Mouse (Mus musculus) brain, embryonic 14.5 days (tissue): ENCODE results near the gene Dock7.

Experiments used
- CTCF ChIP-seq: fragments of 200-500 bp; IDR thresholded peaks from 2 replicates; pipeline ENCODE4 v1.5.1; 2012; ENCODE audit warnings: inconsistent platforms, mild to moderate bottlenecking, moderate library complexity, borderline replicate concordance; ENCODE audit not compliant: insufficient read depth, insufficient read length; ENCODE audit errors: extremely low read depth
- POLR2A ChIP-seq: fragments of 200-500 bp; IDR thresholded peaks from 2 replicates; pipeline ENCODE4 v1.6.1; 2012; ENCODE audit warnings: mild to moderate bottlenecking, inconsistent platforms, borderline replicate concordance; ENCODE audit not compliant: poor library complexity, insufficient read depth, insufficient read length, severe bottlenecking; ENCODE audit errors: extremely low read depth

DNA sequence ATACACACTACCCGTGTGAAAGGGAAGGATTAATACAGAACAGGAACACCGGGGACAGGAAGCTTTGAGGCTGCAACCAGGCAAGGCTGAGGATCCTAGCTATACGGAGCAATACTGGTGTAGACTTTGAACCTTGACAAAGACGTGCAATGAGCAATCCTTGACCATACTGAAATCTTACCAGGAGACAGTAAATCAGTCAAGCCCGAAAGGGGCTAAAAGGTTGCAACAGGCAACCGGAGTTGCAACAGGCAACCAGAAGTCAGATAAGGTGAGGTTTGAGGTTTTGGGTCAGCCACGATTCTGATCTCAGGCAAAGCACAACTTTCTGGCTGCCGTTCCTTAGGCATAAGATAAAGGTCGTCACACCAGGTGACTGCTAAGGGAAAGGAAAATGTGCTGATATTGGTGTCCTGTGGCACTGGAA, 10.5 kb upstream of the Dock7 start:
- no peak for TF ChIP-seq CTCF
- TF ChIP-seq POLR2A = no peak
